Mouse (Mus musculus) heart, postnatal 0 days (tissue): ENCODE data around the gene Mrps6.

ENCODE experiments used
- CTCF ChIP-seq: IDR thresholded peaks from 2 replicates; pipeline ENCODE4 v1.5.1; 2016; ENCODE audit warnings: antibody characterized with exemption, control low read depth, low read depth
- EP300 ChIP-seq: IDR thresholded peaks from 2 replicates; pipeline ENCODE4 v1.6.1; 2016; ENCODE audit warnings: antibody characterized with exemption, low read depth

DNA sequence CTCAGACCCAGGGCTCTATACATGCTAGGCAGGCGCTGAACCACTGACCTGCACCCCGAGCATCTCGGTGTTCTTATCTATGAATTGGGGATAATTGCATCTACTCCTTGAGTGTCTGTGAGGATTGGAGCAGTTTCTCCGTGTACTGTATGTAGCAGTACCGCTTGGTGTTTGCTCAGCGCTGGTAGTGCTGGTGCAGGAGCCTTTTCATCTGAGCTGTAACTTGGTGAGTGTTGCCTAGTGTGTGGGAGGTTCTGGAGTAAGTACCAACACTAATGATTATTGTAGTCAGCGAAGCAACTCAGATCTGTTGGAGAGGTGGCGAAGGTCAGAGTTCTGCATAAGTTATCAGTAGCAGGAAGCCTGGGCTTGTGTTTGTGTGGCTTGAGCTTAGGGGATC is 12.3 kb downstream of the Mrps6 start:
- TF ChIP-seq EP300 (no peak), CTCF (no peak)
